Mouse (Mus musculus) forebrain, embryonic 16.5 days (tissue): ENCODE results near the gene Ddx1. TPM values are rescaled to one million over a fixed set of nuclear protein-coding genes. Genes with fewer than 3 reads are reported as not detected.
"Not testable (repeated sequence)": the region's sequence is repeated elsewhere in the genome, so short reads cannot be mapped to it uniquely, and the experiment has no call there.

Experiments used
- ATAC-seq: fragments of 200-750 bp; cut with Nextera tagmentation; 2 replicates; pipeline ENCODE4 v1.8.0; 2017; ENCODE audit warnings: mild to moderate bottlenecking, moderate library complexity
- H3K27ac ChIP-seq: fragments of 300-500 bp; sonication (generic); 2 replicates; pipeline ENCODE4 v1.5.1; 2014; ENCODE audit warnings: low read length, control low read depth
- H3K27me3 ChIP-seq: fragments of 300-500 bp; sonication (generic); replicated peaks from 2 replicates; pipeline ENCODE4 v1.6.1; 2014; ENCODE audit warnings: low read length; ENCODE audit not compliant: control insufficient read depth, insufficient read depth
- H3K36me3 ChIP-seq: fragments of 300-500 bp; sonication (generic); 2 replicates; pipeline ENCODE4 v1.6.1; 2014; ENCODE audit not compliant: control insufficient read depth, insufficient read depth
- H3K4me1 ChIP-seq: fragments of 300-500 bp; sonication (generic); replicated peaks from 2 replicates; pipeline ENCODE4 v1.6.1; 2014; ENCODE audit warnings: low read length; ENCODE audit not compliant: control insufficient read depth, insufficient read depth
- H3K4me2 ChIP-seq: fragments of 300-500 bp; sonication (generic); 2 replicates; pipeline ENCODE4 v1.6.1; 2014; ENCODE audit warnings: mild to moderate bottlenecking, low read length, control low read depth
- H3K4me3 ChIP-seq: fragments of 300-500 bp; sonication (generic); replicated peaks from 2 replicates; pipeline ENCODE4 v1.5.1; 2014; ENCODE audit warnings: mild to moderate bottlenecking, low read length, control low read depth
- H3K9ac ChIP-seq: fragments of 300-500 bp; sonication (generic); replicated peaks from 2 replicates; pipeline ENCODE4 v1.6.1; 2014; ENCODE audit warnings: low read depth, low read length, control low read depth
- H3K9me3 ChIP-seq: fragments of 300-500 bp; sonication (generic); 2 replicates; pipeline ENCODE4 v1.6.1; 2016; ENCODE audit warnings: low read length; ENCODE audit not compliant: control insufficient read depth
- WGBS: fragments of 180-500 bp; shearing (Covaris S2); extraction: QIAGEN DNeasy Blood & Tissue Kit; methylation state at CpG from one replicate; pipeline ENCODE4 v1.1.7; 2014; 5-methylcytosine and 5-hydroxymethylcytosine counted together
- polyA plus RNA-seq: library from polyadenylated mRNA; unstranded; fragments of >200 nt; fragmentation: Nextera tagmentation; extraction: Ambion mirVana; gene quantifications from 2 replicates; pipeline ENCODE4 v1.2.1, GENCODE M21; 2015

Ddx1 gene
- polyA plus RNA-seq, 1 experiment from 2014 or later: 157 TPM

DNA sequence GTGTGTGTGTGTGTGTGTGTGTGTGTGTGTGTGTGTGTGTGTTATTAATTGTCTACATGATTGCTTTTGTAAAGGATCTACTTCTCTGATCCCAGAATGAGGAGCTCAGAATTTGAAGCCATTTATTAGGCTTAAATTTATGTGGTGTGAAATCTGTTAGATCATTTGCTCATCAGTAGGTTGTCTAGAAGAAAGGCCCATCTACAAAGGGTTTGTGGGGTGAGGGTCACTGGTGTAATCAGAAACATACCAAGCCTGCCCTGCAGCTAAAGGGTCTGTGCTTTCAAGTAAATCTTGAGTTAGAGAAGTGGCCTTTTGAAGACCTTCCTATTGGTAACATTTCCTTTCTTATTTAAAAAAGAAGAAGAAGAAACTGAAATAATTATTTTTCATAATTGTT is 53.5 kb downstream of the Ddx1 start:
- Histone ChIP-seq H3K4me1 (no peaks in the 10 kb centered on the region), H3K27me3 (no peaks in the 10 kb centered on the region), H3K27ac (no peak overlapping the region), H3K4me2 (no peak overlapping the region), H3K9ac (no peak overlapping the region), H3K9me3 (no peaks in the 10 kb centered on the region), H3K4me3 (no peak overlapping the region), H3K36me3 (no peaks in the 10 kb centered on the region)
- no peak for ATAC-seq

DNA sequence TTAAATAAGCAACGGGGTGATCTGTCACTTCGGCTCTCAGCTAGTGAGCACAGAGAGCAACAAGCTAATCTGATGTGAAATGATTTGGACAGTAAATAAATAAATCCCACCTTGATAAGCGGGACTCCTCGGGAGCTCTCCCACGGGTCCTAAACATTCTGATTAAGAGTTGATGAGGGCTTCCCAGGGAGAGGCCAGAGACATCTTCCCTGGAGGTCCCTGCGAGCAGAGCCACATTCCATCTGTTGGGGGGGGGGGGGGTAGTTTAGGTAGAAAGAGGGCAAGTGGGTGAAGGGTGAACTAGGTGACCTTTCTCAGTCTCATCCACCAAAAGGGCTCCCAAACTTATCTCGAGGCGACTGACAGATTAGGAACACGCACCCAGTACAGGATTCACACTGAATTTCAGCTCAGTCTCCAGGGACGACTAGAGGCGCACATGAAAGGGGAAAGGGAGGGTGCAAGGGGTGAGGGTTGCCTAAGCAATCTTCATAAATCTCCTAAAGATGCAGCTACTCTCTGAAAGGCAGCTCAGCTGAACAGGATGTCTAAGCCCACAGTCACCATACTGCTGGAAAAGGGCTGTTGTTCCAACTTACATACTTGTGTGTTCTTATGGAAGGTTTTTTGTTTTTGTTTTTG is 60.8 kb downstream of the Ddx1 start:
- ATAC-seq: no peak

DNA sequence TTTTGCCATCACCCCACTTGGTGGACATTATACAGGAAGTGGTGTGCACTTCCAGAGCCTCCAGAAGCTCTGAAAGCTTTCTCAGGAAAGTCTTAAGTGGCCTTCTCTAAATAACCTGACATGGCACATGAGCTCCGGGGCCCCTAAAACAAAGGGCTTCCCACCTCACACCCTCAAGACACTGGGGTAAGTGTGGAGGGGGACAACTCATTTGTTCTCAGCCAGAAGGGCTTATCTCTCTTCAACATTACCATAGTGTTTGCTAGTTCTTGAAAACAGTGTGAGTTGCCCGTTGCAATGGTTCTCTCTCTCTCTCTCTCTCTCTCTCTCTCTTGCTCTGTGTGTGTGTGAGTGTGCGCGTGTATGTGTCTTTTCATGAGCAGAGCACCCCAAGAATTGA is 62.8 kb downstream of the Ddx1 start:
- no peak overlapping the region for H3K4me3 ChIP-seq
- H3K27me3 ChIP-seq: no peaks in the 10 kb centered on the region
- peaks cover under 1% of the 10 kb centered on the region for H3K4me1 ChIP-seq
- no peaks in the 10 kb centered on the region for H3K9me3 ChIP-seq
- no peak overlapping the region for H3K27ac ChIP-seq
- no peak for ATAC-seq
- 91% methylated on average over 4 of the region's 4 CpGs for WGBS
- no peaks in the 10 kb centered on the region for H3K36me3 ChIP-seq
- H3K9ac ChIP-seq: no peak overlapping the region
- H3K4me2 ChIP-seq: no peak overlapping the region

More for the DNA sequence above, 60.8 kb downstream of the Ddx1 start:
- no peak overlapping the region for H3K4me3 ChIP-seq
- H3K4me2 ChIP-seq: no peak overlapping the region
- no peaks in the 10 kb centered on the region for H3K36me3 ChIP-seq
- no peaks in the 10 kb centered on the region for H3K4me1 ChIP-seq
- WGBS: 78% methylated on average over 11 of the region's 11 CpGs
- no peaks in the 10 kb centered on the region for H3K9me3 ChIP-seq
- no peak overlapping the region for H3K27ac ChIP-seq
- H3K27me3 ChIP-seq: no peaks in the 10 kb centered on the region
- no peak overlapping the region for H3K9ac ChIP-seq

DNA sequence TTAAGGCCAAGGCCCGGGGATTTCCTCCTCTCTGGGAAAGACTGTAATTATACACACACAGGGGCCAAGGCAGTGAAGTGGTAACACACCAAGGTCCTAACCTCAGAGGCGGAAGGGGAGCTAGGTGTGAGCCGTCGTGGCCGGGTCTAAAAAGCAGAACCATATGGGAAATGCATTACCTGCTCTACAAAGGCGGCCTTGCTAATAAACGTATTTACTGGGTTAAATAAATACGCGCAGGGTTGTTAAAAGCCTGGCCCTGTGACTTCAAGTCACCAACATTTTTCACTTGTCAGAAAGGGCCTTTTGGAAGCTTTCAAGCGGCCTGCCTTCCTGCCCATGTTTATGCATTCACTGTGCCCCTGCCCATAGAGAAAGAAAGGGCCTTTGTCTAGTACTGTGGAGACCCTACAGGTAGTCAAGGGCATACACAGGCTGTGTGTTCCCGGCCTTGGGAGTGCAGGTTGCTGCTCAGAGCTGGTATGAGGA is 64.1 kb downstream of the Ddx1 start:
- ATAC-seq: no peak
- 49% methylated on average over 11 of the region's 11 CpGs for WGBS
- no peaks in the 10 kb centered on the region for H3K27me3 ChIP-seq
- H3K9ac ChIP-seq: no peak overlapping the region
- no peak overlapping the region for H3K4me2 ChIP-seq
- H3K36me3 ChIP-seq: no peaks in the 10 kb centered on the region
- H3K27ac ChIP-seq: no peak overlapping the region
- H3K4me3 ChIP-seq: no peak overlapping the region
- peaks cover 9% of the 10 kb centered on the region for H3K4me1 ChIP-seq
- H3K9me3 ChIP-seq: no peaks in the 10 kb centered on the region

DNA sequence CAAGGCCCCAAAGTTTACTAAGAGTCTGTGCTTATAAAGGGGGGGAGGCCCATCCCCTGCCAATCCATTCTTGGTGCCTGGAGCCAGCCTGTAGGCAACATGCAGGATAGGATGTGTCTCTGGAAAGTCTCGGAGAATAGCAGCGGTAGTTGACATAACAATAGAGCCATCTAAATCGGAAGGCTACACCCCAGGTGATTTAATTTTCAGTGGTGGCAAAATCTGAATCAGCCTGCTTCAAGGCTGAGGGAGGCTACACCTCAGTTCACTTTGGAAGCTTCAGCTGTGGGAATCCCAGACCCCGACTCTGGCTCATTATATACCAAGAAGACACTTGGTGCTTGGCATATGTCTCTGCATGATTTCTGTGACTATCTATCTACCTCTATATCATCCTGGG is 64.9 kb downstream of the Ddx1 start:
- H3K36me3 ChIP-seq, H3K27ac ChIP-seq, ATAC-seq, H3K9me3 ChIP-seq, H3K4me3 ChIP-seq, H3K4me2 ChIP-seq, H3K4me1 ChIP-seq, H3K9ac ChIP-seq, H3K27me3 ChIP-seq: not testable (repeated sequence)
- 86% methylated on average over 4 of the region's 4 CpGs for WGBS

DNA sequence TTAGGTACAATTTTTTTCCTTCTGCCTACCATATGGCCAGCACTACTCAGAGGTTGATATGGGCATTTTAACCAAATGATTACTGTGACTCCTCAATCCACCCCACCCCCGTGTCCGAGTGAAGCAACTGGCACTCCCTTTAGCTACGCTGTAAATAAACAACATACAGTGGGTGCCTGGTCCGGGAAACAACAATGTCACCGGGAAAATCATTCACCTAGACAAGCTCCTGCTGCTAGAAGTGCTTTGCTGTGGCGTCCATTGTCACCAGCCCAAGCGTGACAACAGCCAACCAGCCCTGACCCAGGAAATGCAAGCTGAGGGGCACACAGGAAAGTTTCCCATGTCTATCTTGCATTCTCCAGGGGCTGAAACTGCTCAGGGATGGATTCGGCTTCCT is 66.8 kb downstream of the Ddx1 start:
- Histone ChIP-seq H3K27ac (no peak overlapping the region), H3K9ac (no peak overlapping the region), H3K4me3 (no peak overlapping the region), H3K9me3 (no peaks in the 10 kb centered on the region), H3K36me3 (no peaks in the 10 kb centered on the region), H3K4me1 (peaks cover 9% of the 10 kb centered on the region), H3K4me2 (no peak overlapping the region), H3K27me3 (no peaks in the 10 kb centered on the region)
- 70% methylated on average over 8 of the region's 8 CpGs for WGBS
- no peak for ATAC-seq

DNA sequence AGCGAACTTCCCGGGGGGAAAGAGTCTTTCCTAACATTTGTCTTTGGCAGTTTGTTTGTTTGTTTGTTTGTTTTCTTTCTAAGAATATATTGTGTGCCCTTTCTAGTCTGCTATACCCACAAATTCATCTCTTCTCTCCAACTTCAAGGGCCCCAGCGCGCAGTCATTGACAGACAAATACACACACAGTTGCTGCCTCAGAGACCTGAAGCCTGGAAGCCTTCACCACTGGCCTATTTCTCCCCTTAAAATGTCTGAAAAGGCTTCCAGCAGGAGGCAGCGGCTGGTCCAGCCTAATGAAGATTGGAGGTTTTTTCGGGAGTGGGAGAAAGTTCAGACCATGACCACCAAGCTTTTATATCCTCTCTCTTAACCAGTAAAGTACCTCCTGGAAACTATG is 67.3 kb downstream of the Ddx1 start:
- Histone ChIP-seq H3K4me2 (no peak overlapping the region), H3K4me1 (peaks cover 9% of the 10 kb centered on the region), H3K27ac (no peak overlapping the region), H3K9ac (no peak overlapping the region), H3K36me3 (no peaks in the 10 kb centered on the region), H3K4me3 (no peak overlapping the region), H3K9me3 (no peaks in the 10 kb centered on the region), H3K27me3 (no peaks in the 10 kb centered on the region)
- WGBS: 81% methylated on average over 6 of the region's 6 CpGs
- ATAC-seq: no peak

DNA sequence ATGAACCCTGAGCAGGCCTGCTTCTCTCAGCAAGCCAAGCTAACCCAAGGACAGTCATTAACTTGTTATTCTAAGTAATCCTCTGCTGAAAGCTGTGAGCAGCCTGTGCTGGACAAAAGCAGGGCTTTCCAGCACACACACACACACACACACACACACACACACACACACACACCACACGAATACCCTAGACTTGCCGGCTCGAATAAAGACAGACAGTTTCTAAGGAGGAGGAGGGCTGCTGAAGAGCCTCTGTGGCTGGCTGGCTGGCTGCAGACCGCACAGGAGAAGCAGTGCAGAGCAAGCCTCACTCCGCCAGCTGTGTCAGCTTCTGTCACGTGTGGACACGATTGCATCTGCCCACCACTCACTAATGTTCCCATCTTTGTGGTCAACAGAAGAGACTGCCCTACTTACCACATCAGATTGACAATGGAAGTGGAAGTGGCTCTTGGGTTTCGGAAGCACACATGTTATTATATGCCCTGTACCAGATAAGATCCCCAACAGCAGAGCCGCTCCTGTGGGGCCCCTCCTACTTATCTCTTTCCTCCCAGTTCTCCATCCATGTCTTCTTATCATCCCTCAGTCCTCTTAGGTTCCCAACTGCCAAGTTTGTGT is 68.2 kb downstream of the Ddx1 start:
- ATAC-seq: peak; percentile 79
- Histone ChIP-seq H3K27me3 (no peaks in the 10 kb centered on the region), H3K36me3 (no peaks in the 10 kb centered on the region), H3K4me3 (no peak overlapping the region), H3K9me3 (no peaks in the 10 kb centered on the region), H3K4me1 (peaks cover 9% of the 10 kb centered on the region), H3K27ac (no peak overlapping the region), H3K4me2 (no peak overlapping the region), H3K9ac (no peak overlapping the region)
- WGBS: 20% methylated on average over 9 of the region's 9 CpGs

DNA sequence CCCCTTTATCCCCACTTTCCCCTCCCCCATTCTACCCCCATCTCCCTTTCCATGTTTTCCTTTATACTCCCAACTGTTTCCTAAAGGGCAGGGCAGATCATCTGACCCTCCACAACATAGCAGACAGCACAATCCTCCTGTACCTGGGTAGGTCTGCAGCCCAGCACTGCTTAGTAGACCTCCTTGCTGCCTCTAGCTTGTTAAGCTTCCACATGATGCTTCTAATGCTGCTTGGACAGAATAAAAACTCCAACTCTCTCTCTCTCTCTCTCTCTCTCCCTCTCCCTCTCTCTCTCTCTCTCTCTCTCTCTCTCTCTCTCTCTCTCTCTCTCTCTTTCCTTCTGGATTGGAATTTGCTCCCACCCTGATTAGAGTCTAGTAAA is 68.7 kb downstream of the Ddx1 start:
- Histone ChIP-seq H3K4me1 (peaks cover 9% of the 10 kb centered on the region), H3K4me2 (no peak overlapping the region), H3K27me3 (no peaks in the 10 kb centered on the region), H3K4me3 (no peak overlapping the region), H3K9me3 (no peaks in the 10 kb centered on the region), H3K9ac (no peak overlapping the region), H3K27ac (no peak overlapping the region), H3K36me3 (no peaks in the 10 kb centered on the region)
- ATAC-seq: no peak

DNA sequence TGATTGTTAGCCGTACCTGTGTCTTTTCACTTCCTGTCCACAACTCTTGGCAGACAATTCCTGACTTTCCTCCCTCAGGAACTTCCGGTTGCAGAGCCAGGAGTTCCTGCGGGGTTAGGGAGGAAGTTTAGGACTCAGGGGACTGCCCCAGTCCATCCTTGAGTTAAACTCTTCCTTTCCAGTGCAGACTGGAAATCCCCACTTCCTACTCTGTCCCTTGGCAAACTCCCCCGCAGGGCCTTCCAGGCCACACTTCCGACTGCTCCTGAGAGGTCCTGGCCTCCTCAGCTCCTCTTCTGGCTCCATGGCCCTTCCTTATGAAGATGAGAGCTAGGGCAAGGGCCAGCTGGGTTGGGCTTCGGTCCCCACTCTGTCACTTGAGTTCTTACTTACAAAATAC is 71.4 kb downstream of the Ddx1 start:
- Histone ChIP-seq H3K4me1 (peaks cover 9% of the 10 kb centered on the region), H3K27ac (no peak overlapping the region), H3K36me3 (no peaks in the 10 kb centered on the region), H3K4me3 (no peak overlapping the region), H3K4me2 (no peak overlapping the region), H3K27me3 (no peaks in the 10 kb centered on the region), H3K9me3 (no peaks in the 10 kb centered on the region), H3K9ac (no peak overlapping the region)
- no peak for ATAC-seq
- WGBS: 73% methylated on average over 6 of the region's 6 CpGs
